Mouse (Mus musculus) intestine, embryonic 16.5 days (tissue): ENCODE data around the gene Wdr83. TPM values are rescaled to one million over a fixed set of nuclear protein-coding genes. Genes with fewer than 3 reads are reported as not detected.

Experiments used
- ATAC-seq: fragments of 200-750 bp; cut with Nextera tagmentation; 2 replicates; pipeline ENCODE4 v1.8.0; 2017; ENCODE audit warnings: moderate TSS enrichment, moderate library complexity
- H3K27ac ChIP-seq: fragments of 300-500 bp; sonication (generic); 2 replicates; pipeline ENCODE4 v1.5.1; 2014; ENCODE audit warnings: mild to moderate bottlenecking, low read length
- H3K27me3 ChIP-seq: fragments of 300-500 bp; sonication (generic); replicated peaks from 2 replicates; pipeline ENCODE4 v1.6.1; 2014; ENCODE audit warnings: low read length, control low read depth, mixed read lengths; ENCODE audit not compliant: control insufficient read depth, insufficient read depth
- H3K36me3 ChIP-seq: fragments of 300-500 bp; sonication (generic); 2 replicates; pipeline ENCODE4 v1.6.1; 2014; ENCODE audit warnings: low read length, control low read depth; ENCODE audit not compliant: control insufficient read depth, insufficient read depth
- H3K4me1 ChIP-seq: fragments of 300-500 bp; sonication (generic); 2 replicates; pipeline ENCODE4 v1.6.1; 2014; ENCODE audit warnings: low read length, control low read depth, mixed read lengths; ENCODE audit not compliant: control insufficient read depth, insufficient read depth
- H3K4me2 ChIP-seq: fragments of 300-500 bp; sonication (generic); 2 replicates; pipeline ENCODE4 v1.6.1; 2014; ENCODE audit warnings: low read depth, low read length, control low read depth
- H3K4me3 ChIP-seq: fragments of 300-500 bp; sonication (generic); 2 replicates; pipeline ENCODE4 v1.5.1; 2014; ENCODE audit warnings: mild to moderate bottlenecking, low read length
- H3K9ac ChIP-seq: fragments of 300-500 bp; sonication (generic); 2 replicates; pipeline ENCODE4 v1.6.1; 2014; ENCODE audit warnings: low read depth, low read length
- H3K9me3 ChIP-seq: fragments of 300-500 bp; sonication (generic); 2 replicates; pipeline ENCODE4 v1.6.1; 2016; ENCODE audit warnings: low read length, control low read depth; ENCODE audit not compliant: control insufficient read depth
- WGBS: fragments of 180-500 bp; shearing (Covaris S2); extraction: QIAGEN DNeasy Blood & Tissue Kit; methylation state at CpG from one replicate; pipeline ENCODE4 v1.1.7; 2014; 5-methylcytosine and 5-hydroxymethylcytosine counted together
- polyA plus RNA-seq: library from polyadenylated mRNA; unstranded; fragments of >200 nt; fragmentation: Nextera tagmentation; extraction: Ambion mirVana; gene quantifications from 2 replicates; pipeline ENCODE4 v1.2.1, GENCODE M21; 2015

The Wdr83 gene
- polyA plus RNA-seq, 1 experiment from 2014 or later: 43.8 TPM

DNA sequence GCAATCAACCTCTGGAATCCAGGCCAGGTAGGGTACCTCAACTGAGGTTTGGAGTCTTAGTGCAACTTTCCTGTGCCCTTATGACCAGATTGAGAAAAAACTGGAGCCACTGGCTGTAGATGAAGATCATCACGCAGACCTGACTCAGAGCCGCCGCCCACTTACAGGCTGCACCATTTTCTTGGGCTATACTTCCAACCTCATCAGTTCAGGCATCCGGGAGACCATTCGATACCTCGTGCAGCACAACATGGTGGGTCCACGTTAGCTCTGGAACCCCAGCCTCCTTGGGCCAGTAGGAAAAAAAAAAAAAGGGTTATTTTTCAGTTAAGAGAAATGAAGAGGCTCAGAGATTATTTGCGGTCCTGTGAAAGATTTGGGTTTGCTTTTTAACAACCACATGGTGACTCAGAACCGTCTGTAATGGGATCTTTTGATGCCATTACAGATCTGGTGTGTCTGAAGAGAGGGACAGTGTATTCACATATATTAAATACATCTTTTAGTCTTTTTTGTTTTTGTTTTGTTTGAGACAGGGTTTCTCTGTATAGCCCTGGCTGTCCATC is 8.7 kb downstream of the Wdr83 start:
- Histone ChIP-seq H3K4me1 (peaks cover 13% of the 10 kb centered on the region; the same call in 1 of the 2 replicates), H3K9ac (peak overlapping the region; percentile 87), H3K27ac (peak overlapping the region; percentile 97), H3K36me3 (0 out of 2 replicates have a peak, but pooled peaks cover 2% of the 10 kb centered on the region), H3K4me2 (peak overlapping the region; percentile 85), H3K4me3 (peak overlapping the region; percentile 91), H3K27me3 (no peaks in the 10 kb centered on the region), H3K9me3 (no peaks in the 10 kb centered on the region)
- ATAC-seq: peak; percentile 7; the same call in 1 of the 2 replicates
- WGBS: 33% methylated on average over 9 of the region's 9 CpGs

DNA sequence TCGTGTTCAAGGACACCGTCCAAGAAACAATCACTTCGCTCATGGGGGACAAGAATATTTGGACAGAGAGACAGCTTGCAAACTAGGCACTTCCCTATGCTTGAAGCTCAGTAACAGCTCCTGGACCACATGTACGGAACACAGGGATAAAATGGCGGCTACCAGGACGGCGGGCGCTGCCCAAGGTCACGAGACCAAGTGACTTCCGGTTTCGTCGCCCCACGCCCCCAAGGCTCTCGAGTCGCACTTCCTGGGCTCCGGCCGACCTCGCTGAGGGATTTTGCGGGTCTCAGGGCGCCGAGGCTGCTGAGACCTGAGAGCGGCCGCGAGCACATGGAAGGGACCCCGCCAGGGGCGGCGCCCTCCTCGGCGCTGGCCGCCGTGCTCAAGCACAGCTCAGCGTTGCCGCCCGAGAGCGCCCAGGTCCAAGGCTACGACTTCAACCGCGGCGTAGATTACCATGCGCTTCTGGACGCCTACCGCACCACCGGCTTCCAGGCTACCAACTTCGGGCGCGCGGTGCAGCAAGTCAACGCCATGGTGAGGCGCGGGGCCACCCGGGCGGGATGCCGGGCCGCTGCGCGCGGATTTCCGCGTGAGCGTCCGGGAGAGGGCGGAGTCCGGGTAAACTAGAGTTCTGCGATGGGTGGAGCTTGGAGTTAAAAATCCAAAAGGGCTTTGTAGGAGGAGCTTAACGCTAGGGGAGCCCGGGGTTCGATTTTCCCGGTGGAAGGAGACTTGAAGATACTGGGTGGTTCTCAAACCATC is 9.4 kb downstream of the Wdr83 start, which contains the start of gene Dhps:
Dhps (plus strand) TSS at position 244 of the 768 bp plus-strand sequence.
- Histone ChIP-seq H3K4me2 (peak within 1 kb of the TSS; percentile 85), H3K27ac (peak within 1 kb of the TSS; percentile 97), H3K27me3 (no peaks in the 10 kb centered on the region), H3K9me3 (no peaks in the 10 kb centered on the region), H3K9ac (peak within 1 kb of the TSS; percentile 87), H3K36me3 (0 out of 2 replicates have a peak, but pooled peaks cover 2% of the 10 kb centered on the region), H3K4me1 (peaks cover 13% of the 10 kb centered on the region; the same call in 1 of the 2 replicates), H3K4me3 (peak within 1 kb of the TSS; percentile 91)
- WGBS: under 1% methylated on average over 68 of the region's 68 CpGs
- ATAC-seq: peak; percentile 93

DNA sequence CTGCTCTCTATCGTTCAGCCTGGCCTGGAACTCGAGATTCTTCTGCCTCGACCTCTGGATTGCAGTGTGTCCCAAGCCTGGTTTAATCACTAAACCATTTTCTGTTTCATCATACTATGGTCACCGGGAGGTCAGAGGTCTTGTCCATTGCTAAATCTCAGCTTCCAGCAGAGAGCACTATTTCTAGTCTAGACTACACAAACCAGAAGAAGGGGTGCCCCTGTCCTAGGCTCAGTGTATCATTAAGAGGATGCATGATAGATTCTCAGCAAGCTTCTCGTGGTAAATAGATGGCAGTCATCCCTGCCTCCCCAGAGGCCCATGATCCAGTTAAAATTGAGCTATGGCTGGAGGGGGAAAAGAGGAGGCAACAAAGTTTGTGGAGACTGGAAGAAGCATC is 10.1 kb downstream of the Wdr83 start:
- H3K9me3 ChIP-seq: no peaks in the 10 kb centered on the region
- peaks cover 2% of the 10 kb centered on the region; the same call in 1 of the 2 replicates for H3K36me3 ChIP-seq
- H3K4me2 ChIP-seq: peak overlapping the region; percentile 50
- H3K27me3 ChIP-seq: no peaks in the 10 kb centered on the region
- ATAC-seq: peak; percentile 25; the same call in 1 of the 2 replicates
- H3K9ac ChIP-seq: peak overlapping the region; percentile 87
- peaks cover 13% of the 10 kb centered on the region; the same call in 1 of the 2 replicates for H3K4me1 ChIP-seq
- peak overlapping the region; percentile 97 for H3K27ac ChIP-seq
- peak overlapping the region; percentile 91 for H3K4me3 ChIP-seq
- 73% methylated on average over 5 of the region's 5 CpGs for WGBS

DNA sequence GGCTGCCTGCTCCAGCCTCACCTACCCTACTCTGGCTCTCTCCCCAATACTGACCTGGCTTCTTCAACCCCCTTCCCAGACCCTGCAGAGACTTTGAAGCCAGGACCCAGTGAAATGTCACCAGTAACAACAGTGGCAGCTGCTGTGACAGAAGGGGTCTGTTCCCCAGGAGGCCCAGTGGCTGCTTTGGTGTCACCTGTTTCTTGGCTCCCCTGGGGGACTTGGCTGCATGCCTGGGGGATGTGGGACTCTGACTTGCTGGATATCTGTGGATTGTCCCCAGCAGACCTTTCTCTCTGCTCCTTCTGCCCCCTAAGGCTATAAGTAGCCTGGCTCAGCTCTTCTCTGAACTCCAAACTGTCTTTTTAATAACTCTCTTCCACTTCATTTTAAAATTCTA is 13.1 kb downstream of the Wdr83 start, which contains the start of gene Gm5741:
Gm5741 (minus strand) TSS at position 1 of the 400 bp plus-strand sequence.
- no peak for ATAC-seq
- no peak within 1 kb of the TSS for H3K27ac ChIP-seq
- H3K4me3 ChIP-seq: no peak within 1 kb of the TSS
- H3K9ac ChIP-seq: no peak within 1 kb of the TSS
- H3K4me2 ChIP-seq: no peak within 1 kb of the TSS
- no peaks in the 10 kb centered on the region for H3K9me3 ChIP-seq
- H3K4me1 ChIP-seq: peaks cover 11% of the 10 kb centered on the region; the same call in 1 of the 2 replicates
- H3K27me3 ChIP-seq: no peaks in the 10 kb centered on the region
- no peaks in the 10 kb centered on the region; the same call in 1 of the 2 replicates for H3K36me3 ChIP-seq

DNA sequence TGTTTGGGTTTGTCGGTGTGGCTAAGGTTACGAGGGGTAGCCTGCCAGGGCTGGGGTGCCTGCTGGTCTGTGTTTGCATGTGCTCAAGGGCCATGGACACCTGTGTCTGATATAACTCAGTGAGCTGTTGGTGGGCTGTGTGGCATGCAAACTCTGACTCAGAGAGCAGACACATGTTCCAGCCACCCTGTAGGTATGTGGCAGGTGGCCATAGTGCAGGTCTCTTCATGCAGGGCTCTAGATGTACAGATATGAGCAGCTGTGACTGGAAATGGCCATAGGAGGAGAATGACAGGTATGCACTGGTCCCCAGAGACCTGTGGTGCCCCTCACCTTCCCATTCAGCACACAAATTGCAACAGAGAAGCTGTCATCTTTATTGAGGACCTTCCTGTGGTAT is 14.0 kb downstream of the Wdr83 start:
- no peak overlapping the region for H3K9ac ChIP-seq
- no peak overlapping the region for H3K27ac ChIP-seq
- H3K4me2 ChIP-seq: no peak overlapping the region
- H3K4me3 ChIP-seq: no peak overlapping the region
- H3K36me3 ChIP-seq: no peaks in the 10 kb centered on the region; the same call in 1 of the 2 replicates
- no peaks in the 10 kb centered on the region for H3K27me3 ChIP-seq
- WGBS: 96% methylated on average over 2 of the region's 2 CpGs
- peaks cover 7% of the 10 kb centered on the region; the same call in 1 of the 2 replicates for H3K4me1 ChIP-seq
- no peaks in the 10 kb centered on the region for H3K9me3 ChIP-seq
- ATAC-seq: no peak

DNA sequence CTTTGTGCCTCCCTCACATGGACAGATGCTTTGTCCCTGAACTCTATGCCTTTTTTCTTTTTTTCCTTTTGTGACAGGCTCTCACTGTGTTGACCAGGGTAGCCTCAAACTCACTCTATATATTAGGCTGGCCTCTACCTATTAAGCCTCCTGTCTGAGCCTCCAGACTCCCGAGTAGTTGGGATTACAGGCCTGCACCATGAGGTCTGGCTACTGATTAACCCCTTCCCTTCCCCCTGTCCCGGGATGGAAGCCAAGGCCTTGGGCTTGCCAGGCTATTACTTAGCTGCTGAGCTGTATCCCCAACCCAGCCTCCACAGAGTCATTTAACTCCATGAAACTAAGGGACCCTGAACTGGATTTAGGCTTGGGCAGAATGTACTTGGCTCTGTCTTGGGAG is 15.9 kb downstream of the Wdr83 start:
- Histone ChIP-seq H3K4me3 (no peak overlapping the region), H3K36me3 (no peaks in the 10 kb centered on the region; the same call in 1 of the 2 replicates), H3K9me3 (no peaks in the 10 kb centered on the region), H3K4me2 (no peak overlapping the region), H3K27me3 (no peaks in the 10 kb centered on the region), H3K4me1 (peaks cover 6% of the 10 kb centered on the region), H3K9ac (0 out of 2 replicates have a peak overlapping the region, but pooled peaks have one; percentile 45), H3K27ac (peak overlapping the region; percentile 68)
- 19% methylated on average over 2 of the region's 2 CpGs for WGBS
- ATAC-seq: peak; percentile 62

DNA sequence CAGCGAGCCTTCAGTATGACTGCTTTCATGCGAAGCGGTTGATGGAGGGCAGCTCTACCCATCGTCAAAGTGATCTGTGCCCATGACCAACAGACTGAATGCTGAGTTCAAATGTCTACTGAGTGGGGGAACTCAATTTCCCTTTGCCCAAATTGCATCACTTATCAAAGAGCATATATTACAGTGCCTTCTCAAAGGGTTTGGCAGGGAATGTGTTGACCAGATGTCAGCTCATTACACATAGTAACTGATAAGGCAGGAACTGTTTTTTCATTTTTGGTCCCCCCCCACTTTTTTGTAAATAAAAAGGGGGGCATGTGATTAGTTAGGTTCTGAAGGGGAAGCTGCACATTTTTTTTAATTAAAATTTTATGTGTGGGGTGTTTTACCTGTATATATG is 18.5 kb downstream of the Wdr83 start:
- Histone ChIP-seq H3K9ac (no peak overlapping the region), H3K27me3 (no peaks in the 10 kb centered on the region), H3K27ac (no peak overlapping the region), H3K9me3 (no peaks in the 10 kb centered on the region), H3K36me3 (no peaks in the 10 kb centered on the region; the same call in 1 of the 2 replicates), H3K4me1 (peaks cover 6% of the 10 kb centered on the region), H3K4me2 (no peak overlapping the region), H3K4me3 (no peak overlapping the region)
- ATAC-seq: no peak
- WGBS: 91% methylated on average over 4 of the region's 4 CpGs

DNA sequence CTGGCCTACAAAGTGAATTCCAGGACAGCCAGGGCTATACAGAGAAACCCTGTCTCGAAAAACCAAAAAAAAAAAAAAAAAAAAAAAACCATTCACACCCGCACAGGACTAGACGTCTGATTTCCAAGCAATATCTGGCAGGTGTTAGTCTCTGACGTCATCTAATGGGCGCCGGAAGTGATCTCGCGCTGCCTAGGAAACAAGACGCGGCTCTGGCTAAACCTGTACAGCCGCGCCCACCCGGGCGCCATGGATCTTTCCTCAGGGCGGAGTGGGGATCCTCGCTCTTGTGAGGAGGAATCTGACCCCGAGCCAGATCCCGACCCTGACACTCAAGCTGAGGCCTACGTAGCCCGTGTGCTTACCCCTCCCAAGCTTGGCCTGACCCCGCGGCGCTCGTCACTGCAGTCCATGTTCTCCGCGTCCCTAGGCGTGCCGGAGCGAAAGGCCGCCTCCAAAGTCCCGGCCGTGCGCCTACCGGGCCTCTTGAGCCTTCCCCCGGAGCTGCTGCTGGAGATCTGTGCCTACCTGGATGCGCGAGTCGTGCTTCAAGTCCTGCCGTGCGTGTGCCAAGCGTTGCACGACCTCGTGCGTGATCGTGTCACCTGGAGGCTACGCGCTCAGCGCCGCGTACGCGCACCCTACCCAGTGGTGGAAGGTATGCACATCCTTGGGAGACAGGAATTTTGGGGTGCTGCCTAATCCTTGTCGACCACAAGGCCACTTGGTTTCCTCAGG is 21.1 kb downstream of the Wdr83 start, which contains the start of gene Fbxw9:
Fbxw9 (plus strand) TSS at position 177 of the 738 bp plus-strand sequence.
- H3K9ac ChIP-seq: peak within 1 kb of the TSS; percentile 74
- H3K36me3 ChIP-seq: peaks cover 15% of the 10 kb centered on the region; the same call in 1 of the 2 replicates
- peak within 1 kb of the TSS; percentile 67 for H3K4me3 ChIP-seq
- ATAC-seq: peak; percentile 91
- no peaks in the 10 kb centered on the region for H3K9me3 ChIP-seq
- under 1% methylated on average over 52 of the region's 53 CpGs for WGBS
- peaks cover 6% of the 10 kb centered on the region for H3K4me1 ChIP-seq
- H3K27ac ChIP-seq: 0 out of 2 replicates have a peak within 1 kb of the TSS, but pooled peaks have one; percentile 9
- H3K27me3 ChIP-seq: no peaks in the 10 kb centered on the region
- peak within 1 kb of the TSS; percentile 94 for H3K4me2 ChIP-seq

DNA sequence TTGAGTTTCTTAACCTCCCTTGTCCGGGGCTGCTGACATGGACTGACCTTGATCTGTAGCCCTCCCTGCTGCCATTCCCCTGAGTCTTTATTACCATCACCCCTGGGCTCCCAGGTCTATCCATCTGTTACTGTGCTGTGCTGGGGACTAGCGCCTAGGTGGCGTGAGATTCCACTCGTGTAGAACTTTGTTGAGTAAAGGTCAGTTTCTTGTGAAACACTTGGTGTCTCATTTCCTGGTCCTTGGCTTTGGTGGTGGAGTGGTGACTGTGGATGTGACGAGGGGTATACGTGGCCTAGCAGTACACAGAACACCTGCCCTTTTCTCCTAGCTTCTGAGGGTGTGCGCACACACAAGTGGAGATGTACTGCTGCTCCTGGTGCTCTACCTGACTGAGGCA is 23.7 kb downstream of the Wdr83 start:
- Histone ChIP-seq H3K27me3 (no peaks in the 10 kb centered on the region), H3K36me3 (peaks cover 39% of the 10 kb centered on the region), H3K4me2 (no peak overlapping the region), H3K27ac (no peak overlapping the region), H3K9me3 (no peaks in the 10 kb centered on the region), H3K9ac (no peak overlapping the region), H3K4me3 (no peak overlapping the region), H3K4me1 (peaks cover 6% of the 10 kb centered on the region)
- no peak for ATAC-seq
- WGBS: 76% methylated on average over 7 of the region's 7 CpGs
